Mouse (Mus musculus) neural tube, embryonic 12.5 days (tissue): Measurements from ENCODE around the gene Sod1. TPM values are rescaled to one million over a fixed set of nuclear protein-coding genes. Genes with fewer than 3 reads are reported as not detected.

Source experiments
- ATAC-seq: fragments of 200-750 bp; cut with Nextera tagmentation; 2 replicates; pipeline ENCODE4 v1.8.0; 2017; ENCODE audit warnings: low read depth, mild to moderate bottlenecking, moderate TSS enrichment, moderate library complexity; ENCODE audit not compliant: low FRiP score
- H3K27ac ChIP-seq: fragments of 300-500 bp; sonication (generic); 2 replicates; pipeline ENCODE4 v1.5.1; 2016
- H3K27me3 ChIP-seq: fragments of 300-500 bp; sonication (generic); replicated peaks from 2 replicates; pipeline ENCODE4 v1.6.1; 2016; ENCODE audit warnings: mild to moderate bottlenecking
- H3K36me3 ChIP-seq: fragments of 300-500 bp; sonication (generic); 2 replicates; pipeline ENCODE4 v1.6.1; 2016; ENCODE audit warnings: mild to moderate bottlenecking
- H3K4me1 ChIP-seq: fragments of 300-500 bp; sonication (generic); 2 replicates; pipeline ENCODE4 v1.6.1; 2016
- H3K4me2 ChIP-seq: fragments of 300-500 bp; sonication (generic); replicated peaks from 2 replicates; pipeline ENCODE4 v1.6.1; 2016; ENCODE audit warnings: mild to moderate bottlenecking
- H3K4me3 ChIP-seq: fragments of 300-500 bp; sonication (generic); 2 replicates; pipeline ENCODE4 v1.5.1; 2016
- H3K9ac ChIP-seq: fragments of 300-500 bp; sonication (generic); 2 replicates; pipeline ENCODE4 v1.6.1; 2016; ENCODE audit warnings: mild to moderate bottlenecking
- H3K9me3 ChIP-seq: fragments of 300-500 bp; sonication (generic); 2 replicates; pipeline ENCODE4 v1.6.1; 2016; ENCODE audit warnings: mild to moderate bottlenecking
- WGBS: fragments of 180-500 bp; shearing (Covaris S2); methylation state at CpG from one replicate; pipeline ENCODE4 v1.1.7; 2016; 5-methylcytosine and 5-hydroxymethylcytosine counted together
- polyA plus RNA-seq: library from polyadenylated mRNA; unstranded; fragments of >200 nt; fragmentation: Nextera tagmentation; extraction: Ambion mirVana; gene quantifications from 2 replicates; pipeline ENCODE4 v1.2.1, GENCODE M21; 2016

Sod1 gene
- polyA plus RNA-seq: 755 and 767 TPM in 2 replicates

DNA sequence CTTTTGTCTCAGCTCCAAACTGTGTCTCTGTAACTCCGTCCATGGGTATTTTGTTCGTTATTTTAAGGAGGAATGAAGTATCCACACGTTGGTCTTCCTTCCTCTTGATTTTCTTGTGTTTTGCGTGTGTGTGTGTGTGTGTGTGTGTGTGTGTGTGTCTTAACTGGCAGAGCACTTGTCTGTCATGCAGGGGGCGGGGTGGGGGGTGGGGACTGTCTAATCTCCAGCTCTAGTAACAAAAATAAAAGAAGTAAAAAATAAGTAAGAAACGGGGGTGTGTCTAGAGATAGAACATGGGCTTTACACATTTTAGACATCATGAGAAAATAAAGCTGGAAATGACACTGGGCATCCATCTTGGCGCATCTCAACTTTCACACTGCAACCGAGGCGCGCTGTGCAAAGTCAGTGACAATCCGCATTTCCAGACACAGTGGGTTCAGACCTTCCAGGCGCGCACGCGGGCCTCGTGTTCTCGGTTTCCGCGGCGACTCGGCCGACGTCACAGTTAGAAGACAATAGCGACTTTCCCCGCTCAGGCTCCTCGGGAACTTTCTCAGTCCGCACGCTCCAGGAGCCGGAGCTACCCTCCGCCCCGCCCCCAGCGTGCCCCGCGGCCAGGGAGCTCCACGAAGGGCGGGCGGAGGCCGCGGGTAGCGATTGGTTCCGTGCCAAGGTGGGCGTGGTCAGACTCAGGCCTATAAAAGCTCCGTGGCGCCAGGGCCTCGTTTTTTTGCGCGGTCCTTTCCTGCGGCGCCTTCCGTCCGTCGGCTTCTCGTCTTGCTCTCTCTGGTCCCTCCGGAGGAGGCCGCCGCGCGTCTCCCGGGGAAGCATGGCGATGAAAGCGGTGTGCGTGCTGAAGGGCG lies at the start of gene Sod1:
Gene Sod1, plus strand, starts transcription at position 729 of the 866 bp plus-strand sequence.
- Histone ChIP-seq H3K4me3 (peak within 1 kb of the TSS; percentile 73), H3K36me3 (peaks cover 14% of the 10 kb centered on the region; the same call in 1 of the 2 replicates), H3K4me2 (peak within 1 kb of the TSS; percentile 75), H3K4me1 (peaks cover 14% of the 10 kb centered on the region), H3K27ac (peak within 1 kb of the TSS; percentile 69; the same call in 1 of the 2 replicates), H3K9ac (peak within 1 kb of the TSS; percentile 89), H3K27me3 (no peaks in the 10 kb centered on the region), H3K9me3 (no peaks in the 10 kb centered on the region)
- WGBS: 2% methylated on average over 63 of the region's 63 CpGs
- ATAC-seq: peak; percentile 96

GRCm38 (mm10) chr16:90171416-90171815 lies 49.1 kb upstream of the Sod1 start:
- Histone ChIP-seq H3K4me2 (no peak overlapping the region), H3K27ac (no peak overlapping the region), H3K9ac (no peak overlapping the region), H3K4me1 (no peaks in the 10 kb centered on the region), H3K27me3 (no peaks in the 10 kb centered on the region; the same call in 1 of the 2 replicates), H3K4me3 (no peak overlapping the region), H3K36me3 (no peaks in the 10 kb centered on the region), H3K9me3 (no peaks in the 10 kb centered on the region)
- WGBS: 70% methylated on average over 8 of the region's 8 CpGs
- no peak for ATAC-seq

GRCm38 (mm10) chr16:90176472-90176871 lies 44.1 kb upstream of the Sod1 start:
- Histone ChIP-seq H3K36me3 (no peaks in the 10 kb centered on the region), H3K9ac (no peak overlapping the region), H3K4me1 (no peaks in the 10 kb centered on the region; the same call in 1 of the 2 replicates), H3K4me2 (no peak overlapping the region), H3K27ac (no peak overlapping the region), H3K27me3 (no peaks in the 10 kb centered on the region; the same call in 1 of the 2 replicates), H3K4me3 (no peak overlapping the region), H3K9me3 (no peaks in the 10 kb centered on the region)
- peak; percentile 37; the same call in 1 of the 2 replicates for ATAC-seq
- WGBS: 47% methylated on average over 10 of the region's 10 CpGs

DNA sequence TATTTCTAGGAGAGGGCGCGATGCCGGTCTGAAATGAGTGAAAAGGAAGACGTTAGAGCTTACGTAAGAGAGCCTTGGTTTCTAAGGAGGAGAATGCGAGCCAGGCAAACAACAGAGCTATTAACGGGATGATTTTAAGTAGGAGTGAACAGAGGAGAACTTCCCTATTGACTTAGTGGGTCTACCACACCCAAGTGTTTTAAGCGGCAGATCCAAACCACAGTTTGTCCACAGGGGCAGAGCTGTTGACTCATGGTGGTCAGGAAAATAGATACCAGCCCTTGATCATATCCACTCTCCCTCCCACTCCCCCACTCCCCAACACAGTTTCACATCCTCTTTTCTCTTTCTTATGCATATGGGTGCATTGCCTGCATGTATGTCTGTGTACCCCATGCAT lies 43.1 kb upstream of the Sod1 start:
- WGBS: 83% methylated on average over 8 of the region's 8 CpGs
- Histone ChIP-seq H3K4me2 (no peak overlapping the region), H3K27ac (no peak overlapping the region), H3K27me3 (no peaks in the 10 kb centered on the region; the same call in 1 of the 2 replicates), H3K9me3 (no peaks in the 10 kb centered on the region), H3K4me3 (no peak overlapping the region), H3K36me3 (no peaks in the 10 kb centered on the region), H3K4me1 (no peaks in the 10 kb centered on the region; the same call in 1 of the 2 replicates), H3K9ac (no peak overlapping the region)
- no peak for ATAC-seq

DNA sequence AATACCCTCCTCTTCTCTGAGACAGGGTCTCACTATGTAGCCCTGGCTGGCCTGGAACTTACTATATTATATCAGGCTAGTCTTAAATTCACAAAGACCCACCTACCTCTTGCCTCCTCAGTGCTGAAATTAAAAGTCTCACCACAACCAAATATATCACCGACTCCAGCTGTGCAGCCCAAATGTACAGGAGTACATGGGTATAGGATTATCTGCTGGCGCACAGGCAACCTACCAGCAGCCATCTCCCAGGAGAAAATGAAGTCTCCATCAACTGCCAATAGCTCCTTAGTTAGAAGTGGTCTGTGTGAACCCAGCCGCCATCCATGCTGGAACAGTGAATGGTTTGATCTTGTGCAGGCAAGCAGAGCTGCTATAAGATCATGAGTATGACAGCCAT lies 42.1 kb upstream of the Sod1 start:
- no peak overlapping the region for H3K4me3 ChIP-seq
- H3K9ac ChIP-seq: no peak overlapping the region
- no peak for ATAC-seq
- no peak overlapping the region for H3K27ac ChIP-seq
- no peaks in the 10 kb centered on the region; the same call in 1 of the 2 replicates for H3K27me3 ChIP-seq
- no peak overlapping the region for H3K4me2 ChIP-seq
- H3K4me1 ChIP-seq: no peaks in the 10 kb centered on the region; the same call in 1 of the 2 replicates
- no peaks in the 10 kb centered on the region for H3K9me3 ChIP-seq
- no peaks in the 10 kb centered on the region for H3K36me3 ChIP-seq
- WGBS: 92% methylated on average over 3 of the region's 3 CpGs

GRCm38 (mm10) chr16:90179892-90180291 lies 40.7 kb upstream of the Sod1 start:
- Histone ChIP-seq H3K27me3 (no peaks in the 10 kb centered on the region; the same call in 1 of the 2 replicates), H3K9me3 (no peaks in the 10 kb centered on the region), H3K4me2 (no peak overlapping the region), H3K4me1 (no peaks in the 10 kb centered on the region; the same call in 1 of the 2 replicates), H3K27ac (no peak overlapping the region), H3K9ac (no peak overlapping the region), H3K36me3 (no peaks in the 10 kb centered on the region), H3K4me3 (no peak overlapping the region)
- ATAC-seq: no peak
- 88% methylated on average over 5 of the region's 5 CpGs for WGBS

DNA sequence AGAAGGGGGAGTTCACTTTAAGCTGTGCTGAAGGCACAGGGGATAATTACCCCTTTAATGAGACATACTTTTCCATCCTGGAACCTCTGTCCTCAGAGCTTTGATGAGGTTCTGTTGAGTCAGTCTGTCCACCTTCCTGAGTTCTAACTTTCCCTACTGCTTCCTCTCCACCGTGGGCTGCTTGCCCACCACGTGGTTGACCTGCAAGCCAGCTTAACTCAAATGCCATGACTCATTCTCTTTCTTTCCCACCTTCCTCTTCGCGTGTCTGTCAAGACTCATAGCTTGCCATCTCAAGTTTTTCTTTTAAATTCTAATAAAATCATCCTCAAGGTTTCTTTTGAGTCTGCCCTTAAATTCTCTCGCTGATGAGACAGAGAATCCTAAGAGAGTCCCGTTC lies 39.6 kb upstream of the Sod1 start:
- 84% methylated on average over 6 of the region's 6 CpGs for WGBS

GRCm38 (mm10) chr16:90181673-90182072 lies 38.9 kb upstream of the Sod1 start:
- Histone ChIP-seq H3K9ac (no peak overlapping the region), H3K9me3 (no peaks in the 10 kb centered on the region), H3K4me3 (no peak overlapping the region), H3K27ac (no peak overlapping the region), H3K4me2 (no peak overlapping the region), H3K4me1 (no peaks in the 10 kb centered on the region; the same call in 1 of the 2 replicates), H3K27me3 (no peaks in the 10 kb centered on the region), H3K36me3 (no peaks in the 10 kb centered on the region)
- no peak for ATAC-seq
- WGBS: 93% methylated on average over 8 of the region's 8 CpGs

More for the DNA sequence above, 39.6 kb upstream of the Sod1 start:
- H3K4me2 ChIP-seq: no peak overlapping the region
- no peak overlapping the region for H3K27ac ChIP-seq
- no peak overlapping the region for H3K9ac ChIP-seq
- no peaks in the 10 kb centered on the region; the same call in 1 of the 2 replicates for H3K27me3 ChIP-seq
- ATAC-seq: no peak
- no peaks in the 10 kb centered on the region for H3K9me3 ChIP-seq
- no peaks in the 10 kb centered on the region; the same call in 1 of the 2 replicates for H3K4me1 ChIP-seq
- H3K4me3 ChIP-seq: no peak overlapping the region
- no peaks in the 10 kb centered on the region for H3K36me3 ChIP-seq

DNA sequence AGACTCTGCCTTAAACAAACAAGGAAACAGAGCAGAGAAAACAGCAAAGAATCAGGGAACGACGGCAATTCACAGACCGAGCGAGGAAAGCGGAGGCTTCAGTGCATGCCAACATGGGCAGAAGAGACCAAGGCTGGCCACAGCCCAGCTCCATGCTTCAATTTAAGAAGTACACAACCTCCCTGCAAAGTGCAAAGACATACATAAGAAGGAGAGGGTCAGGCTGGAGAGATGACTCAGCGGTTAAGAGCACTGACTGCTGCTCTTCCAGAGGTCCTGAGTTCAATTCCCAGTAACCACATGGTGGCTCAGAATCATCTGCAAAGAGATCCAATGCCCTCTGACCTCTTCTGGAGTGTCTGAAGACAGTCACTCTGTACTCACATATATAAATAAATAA lies 36.4 kb upstream of the Sod1 start:
- H3K36me3 ChIP-seq: no peaks in the 10 kb centered on the region
- no peak overlapping the region for H3K9ac ChIP-seq
- WGBS: 81% methylated on average over 6 of the region's 6 CpGs
- H3K9me3 ChIP-seq: no peaks in the 10 kb centered on the region
- H3K4me1 ChIP-seq: peaks cover 4% of the 10 kb centered on the region; the same call in 1 of the 2 replicates
- no peak overlapping the region for H3K4me2 ChIP-seq
- H3K27ac ChIP-seq: no peak overlapping the region
- H3K4me3 ChIP-seq: no peak overlapping the region
- ATAC-seq: no peak
- H3K27me3 ChIP-seq: no peaks in the 10 kb centered on the region

DNA sequence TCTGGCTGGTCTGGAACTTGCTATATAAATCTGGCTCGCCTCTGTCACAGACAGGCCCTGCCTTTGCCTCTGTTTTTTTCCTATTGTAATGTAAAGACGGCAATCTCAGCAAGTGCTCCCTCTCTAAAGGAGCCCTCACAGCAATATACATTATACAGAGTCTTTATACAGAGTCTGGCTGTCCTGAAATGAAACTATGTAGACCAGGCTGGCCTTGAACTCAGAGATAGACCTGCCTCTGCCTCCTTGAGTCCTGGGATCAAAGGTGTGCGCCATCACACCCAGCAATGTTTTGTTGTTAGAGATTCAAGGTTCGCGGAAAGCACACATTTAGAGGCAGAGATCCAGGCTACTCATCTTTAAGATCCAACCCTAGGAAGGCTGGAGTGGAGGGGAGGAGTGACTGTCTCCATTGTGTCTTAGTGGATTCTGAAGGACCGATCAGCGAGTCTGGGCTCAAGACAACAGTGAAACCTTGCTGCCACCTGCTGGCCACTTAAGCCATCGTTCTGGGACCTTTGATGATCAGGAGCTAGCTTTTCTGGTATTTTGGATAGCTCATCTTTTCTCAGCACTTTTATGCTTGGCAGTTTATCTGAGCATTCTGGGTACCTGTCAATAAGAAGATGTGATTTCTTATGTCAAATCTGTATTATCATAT lies 34.5 kb upstream of the Sod1 start:
- Histone ChIP-seq H3K9me3 (no peaks in the 10 kb centered on the region), H3K4me2 (no peak overlapping the region), H3K27ac (no peak overlapping the region), H3K36me3 (no peaks in the 10 kb centered on the region), H3K9ac (no peak overlapping the region), H3K27me3 (no peaks in the 10 kb centered on the region), H3K4me1 (peaks cover 4% of the 10 kb centered on the region; the same call in 1 of the 2 replicates), H3K4me3 (no peak overlapping the region)
- ATAC-seq: peak; percentile 49
- WGBS: 40% methylated on average over 8 of the region's 8 CpGs

DNA sequence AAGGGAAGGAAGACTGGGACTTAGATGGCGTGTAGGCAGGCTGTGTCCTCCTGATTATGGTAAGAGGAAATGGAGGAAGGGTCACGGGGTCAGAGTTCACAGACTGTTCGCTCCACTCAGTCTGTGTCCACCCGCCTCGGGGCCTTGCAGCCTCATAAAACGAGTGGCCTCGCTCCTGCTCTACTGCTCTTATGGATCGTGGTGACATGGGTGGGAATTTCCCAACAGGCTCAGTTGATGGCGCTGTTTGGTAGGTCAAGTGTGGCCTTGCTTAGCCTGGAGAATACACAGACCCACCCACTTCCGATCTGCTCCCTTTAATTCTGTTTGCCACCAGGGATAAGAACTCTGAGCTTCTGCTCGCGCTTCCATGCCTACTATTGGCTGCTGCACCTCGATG lies 33.1 kb upstream of the Sod1 start:
- Histone ChIP-seq H3K4me1 (peaks cover 4% of the 10 kb centered on the region; the same call in 1 of the 2 replicates), H3K4me2 (no peak overlapping the region), H3K9me3 (no peaks in the 10 kb centered on the region), H3K27me3 (no peaks in the 10 kb centered on the region), H3K27ac (no peak overlapping the region), H3K4me3 (no peak overlapping the region), H3K36me3 (no peaks in the 10 kb centered on the region), H3K9ac (no peak overlapping the region)
- WGBS: 29% methylated on average over 13 of the region's 13 CpGs
- ATAC-seq: peak; percentile 35

- Histone ChIP-seq H3K9me3 (no peaks in the 10 kb centered on the region), H3K36me3 (no peaks in the 10 kb centered on the region), H3K4me1 (peaks cover 4% of the 10 kb centered on the region; the same call in 1 of the 2 replicates), H3K9ac (no peak overlapping the region), H3K27me3 (no peaks in the 10 kb centered on the region), H3K27ac (no peak overlapping the region), H3K4me2 (no peak overlapping the region), H3K4me3 (no peak overlapping the region)
- no peak for ATAC-seq
- WGBS: 80% methylated on average over 6 of the region's 6 CpGs
Observed at GRCm38 (mm10) chr16:90191289-90191688, 29.3 kb upstream of the Sod1 start.
